Mouse (Mus musculus) liver (tissue): ENCODE measurements around the gene Ipo11.
A peak's percentile ranks its signal among the peaks of the same experiment; 100 is the strongest.

Experiments used
- DNase-seq: peaks from one replicate; pipeline ENCODE4 v3.0.0-alpha.2; 2020; ENCODE audit warnings: mixed read lengths

The Ipo11 gene

DNA sequence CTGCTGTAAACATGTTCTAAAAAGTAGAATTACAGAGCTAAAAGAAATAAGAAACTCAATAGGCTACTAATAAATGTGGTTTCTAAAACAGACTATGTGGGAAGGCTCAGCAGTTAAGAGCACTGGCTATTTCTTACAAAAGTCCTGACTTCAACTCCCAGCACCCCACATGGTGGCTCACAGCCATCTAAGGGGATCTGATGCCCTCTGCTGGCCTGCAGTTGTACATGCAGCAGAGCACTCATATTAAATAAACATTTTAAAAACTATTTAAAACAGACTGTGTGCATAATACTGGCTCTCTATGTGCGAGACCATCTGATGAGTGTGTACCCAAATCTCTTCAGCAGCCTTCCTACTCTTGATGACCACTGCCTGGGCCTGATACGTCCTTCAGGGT, 42.5 kb downstream of the Ipo11 start:
- DNase-seq: peak; percentile 44

GRCm38 (mm10) chr13:106893701-106894100, 43.1 kb downstream of the Ipo11 start:
- DNase-seq: peak; percentile 19

DNA sequence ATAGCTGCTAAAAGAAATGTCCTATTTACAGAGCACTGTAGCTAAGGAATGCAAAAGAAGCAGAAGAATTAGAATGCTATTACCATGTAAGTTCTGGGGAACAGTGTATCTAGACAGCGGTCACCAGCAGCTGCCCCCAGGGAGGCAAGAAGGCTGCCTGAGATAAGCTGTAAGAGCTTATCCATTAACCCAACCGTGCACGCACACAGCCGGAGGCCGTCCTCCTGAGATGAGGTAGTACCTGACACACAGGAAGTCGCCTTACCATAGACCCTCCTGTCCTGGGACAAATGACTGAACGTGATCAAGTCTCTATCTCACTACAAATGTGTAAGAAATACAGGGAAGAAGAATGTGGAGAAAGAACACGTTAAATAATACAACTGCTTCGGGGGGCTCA, 43.6 kb downstream of the Ipo11 start:
- peak; percentile 94 for DNase-seq

DNA sequence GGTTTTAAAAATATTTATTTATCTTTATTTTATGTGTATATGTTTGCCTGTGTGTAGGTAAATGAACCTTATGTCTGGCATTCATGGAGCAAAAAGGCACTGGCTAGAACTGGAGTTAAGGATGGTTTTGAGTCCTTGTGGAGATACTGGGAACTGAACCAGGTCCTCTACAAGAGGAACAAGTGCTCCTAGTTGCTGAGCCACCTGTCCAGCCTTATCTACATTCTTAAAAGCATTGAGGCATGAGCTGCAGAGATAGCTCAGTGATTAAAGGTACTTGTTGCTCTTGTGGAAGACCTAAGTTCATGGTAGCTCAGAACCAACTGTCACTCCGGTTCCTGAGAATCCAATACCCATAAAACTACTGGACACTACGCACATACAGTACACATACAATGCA, 49.4 kb downstream of the Ipo11 start:
- no peak for DNase-seq

- DNase-seq: no peak
Measured at GRCm38 (mm10) chr13:106884249-106884648, 52.5 kb downstream of the Ipo11 start.

DNA sequence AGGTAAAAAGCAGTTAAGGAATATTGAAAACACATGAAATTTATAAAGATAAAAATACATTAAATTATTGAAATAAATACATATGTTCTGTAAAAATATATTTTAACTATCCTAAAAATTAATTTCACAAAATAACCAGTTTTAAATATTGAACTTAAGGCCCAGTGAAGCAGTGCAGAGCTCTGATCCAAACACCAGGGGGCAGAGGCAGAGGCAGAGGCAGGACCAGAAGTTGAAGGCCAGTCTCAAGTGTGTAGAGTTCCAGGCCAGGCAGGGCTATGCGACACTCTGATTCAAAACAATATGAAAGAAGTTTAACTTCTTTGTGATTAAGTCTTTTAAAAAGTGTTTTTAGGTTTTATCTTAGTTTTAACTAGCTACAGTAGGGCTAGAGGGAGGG, 60.5 kb downstream of the Ipo11 start:
- peak; percentile 53 for DNase-seq

- peak; percentile 57 for DNase-seq
Measured at GRCm38 (mm10) chr13:106865547-106865946, 71.2 kb downstream of the Ipo11 start.

DNA sequence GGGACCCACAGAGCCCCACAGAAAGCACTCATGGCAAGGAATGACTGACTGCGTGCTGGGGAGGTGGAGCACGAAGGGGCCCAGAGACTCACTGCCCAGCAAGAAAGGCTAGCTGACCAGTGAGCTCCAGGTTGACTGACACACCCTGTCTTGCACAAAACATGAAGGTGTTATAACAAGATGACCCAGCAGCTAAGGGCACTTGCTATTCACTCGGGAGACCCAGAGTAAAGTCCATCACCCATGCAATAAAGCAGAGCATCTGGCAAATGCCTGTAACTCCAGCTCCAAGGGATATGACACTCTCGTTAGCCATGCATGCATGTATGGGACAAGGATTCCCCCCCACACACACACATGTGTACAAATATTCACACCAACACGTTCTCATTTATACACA, 78.0 kb downstream of the Ipo11 start:
- DNase-seq: no peak

- no peak for DNase-seq
Measured at GRCm38 (mm10) chr13:106856556-106856955, 80.2 kb downstream of the Ipo11 start.

- no peak for DNase-seq
Measured at GRCm38 (mm10) chr13:106847534-106847933, 89.2 kb downstream of the Ipo11 start.

DNA sequence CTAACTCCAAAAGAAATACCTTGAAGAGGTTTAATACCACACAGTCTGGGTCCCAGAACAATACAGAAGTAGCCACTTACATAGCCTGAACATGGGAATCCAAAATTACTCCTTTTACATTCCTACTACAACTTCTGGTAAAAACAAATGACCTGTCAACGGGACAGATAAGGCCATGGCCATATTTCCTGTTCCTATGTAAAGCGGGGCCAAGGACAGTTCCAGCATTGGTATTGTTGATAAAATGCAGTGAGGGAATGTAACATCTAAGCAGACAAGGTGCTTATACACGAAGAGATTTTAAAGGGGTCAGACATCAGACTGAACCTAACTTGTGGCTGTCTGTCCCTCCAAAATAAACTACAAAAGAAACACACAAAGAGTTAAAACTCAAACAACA, 91.8 kb downstream of the Ipo11 start:
- DNase-seq: no peak

DNA sequence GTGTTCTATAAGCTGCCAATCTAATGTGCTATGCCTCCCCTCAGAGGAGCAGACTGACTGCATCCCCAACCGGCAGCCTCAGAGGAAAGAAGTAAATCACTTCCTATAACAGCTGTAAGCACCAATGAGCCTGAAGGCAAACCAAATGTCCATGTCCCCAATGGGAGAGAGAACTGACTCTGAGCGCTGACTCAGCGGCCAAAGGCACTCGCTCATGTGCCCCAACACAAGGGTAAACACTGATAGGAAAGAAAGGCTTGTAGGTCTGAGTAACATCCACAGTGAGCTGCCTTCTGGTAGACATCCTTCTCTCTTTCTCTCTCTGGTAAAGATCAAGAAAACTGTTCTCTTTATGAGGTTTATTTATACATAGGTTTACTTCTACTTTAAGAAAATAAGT, 94.2 kb downstream of the Ipo11 start:
- peak; percentile 28 for DNase-seq

GRCm38 (mm10) chr13:106838778-106839177, 98.0 kb downstream of the Ipo11 start:
- DNase-seq: no peak

DNA sequence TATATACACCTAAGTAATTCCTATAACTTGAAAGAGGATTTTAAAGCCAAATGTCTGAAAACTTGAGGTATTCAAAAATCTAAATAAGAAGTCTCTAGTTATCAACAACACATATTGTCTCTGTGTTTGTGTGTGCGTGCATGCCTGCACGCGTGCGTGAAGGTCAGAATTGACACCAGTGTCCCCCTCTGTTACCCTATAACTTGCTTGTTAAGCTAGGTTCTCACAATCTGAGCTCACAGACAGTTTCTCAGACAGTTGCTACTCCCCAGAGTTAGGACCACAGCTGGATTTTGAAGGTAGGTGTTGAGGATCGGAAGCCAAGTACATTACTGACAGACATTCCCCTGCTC, 100.3 kb downstream of the Ipo11 start:
- no peak for DNase-seq

DNA sequence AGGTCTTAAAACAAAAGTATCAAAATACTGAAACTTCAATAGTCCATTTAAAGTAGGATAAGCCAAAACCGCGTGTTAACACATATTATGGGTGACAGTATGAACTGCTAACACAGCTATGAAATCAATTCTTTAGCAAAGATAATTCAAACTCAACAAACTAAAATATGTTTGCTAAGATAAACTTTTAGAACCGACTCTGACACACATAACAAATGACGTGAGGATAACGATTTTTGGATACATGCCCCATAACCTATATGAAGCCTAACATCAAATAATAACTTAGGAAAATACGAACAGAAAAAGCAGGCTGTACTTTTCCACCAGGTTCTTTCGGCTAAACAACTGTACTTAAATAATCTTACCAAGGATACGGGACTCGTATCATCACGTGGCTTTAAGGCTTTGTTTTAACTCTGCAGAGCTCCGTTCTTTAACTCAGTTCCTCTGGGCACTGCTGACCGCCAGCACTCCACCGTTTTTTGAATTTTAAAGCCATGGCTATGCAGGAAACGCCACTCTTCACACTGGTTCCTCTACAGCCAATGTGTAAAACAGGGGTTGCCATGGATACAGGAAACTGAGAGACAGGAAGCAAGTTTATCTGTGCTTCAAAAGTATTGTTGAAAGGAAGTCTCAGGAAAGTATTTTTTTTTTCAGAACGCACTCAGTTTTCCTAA, 100.8 kb downstream of the Ipo11 start:
- peak; percentile 16 for DNase-seq

DNA sequence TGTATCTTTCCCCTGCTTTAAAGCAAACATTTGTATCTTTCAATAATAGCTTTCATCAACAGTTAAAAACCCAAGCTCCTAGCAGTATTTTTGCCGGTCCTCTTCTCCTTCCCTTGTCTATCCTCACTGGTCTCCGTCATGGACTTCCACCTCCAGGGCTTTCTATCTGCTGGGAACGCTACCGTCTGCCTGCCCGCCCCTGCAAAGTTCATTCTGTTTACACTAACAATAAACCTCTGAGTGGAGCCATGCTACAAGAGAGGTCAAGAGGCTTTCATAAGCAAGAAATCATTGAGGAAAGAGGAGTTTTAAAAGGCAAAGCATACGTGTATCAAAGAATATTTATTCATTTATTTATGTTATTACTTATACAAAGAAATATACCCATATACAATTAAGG, 106.7 kb downstream of the Ipo11 start:
- no peak for DNase-seq

DNA sequence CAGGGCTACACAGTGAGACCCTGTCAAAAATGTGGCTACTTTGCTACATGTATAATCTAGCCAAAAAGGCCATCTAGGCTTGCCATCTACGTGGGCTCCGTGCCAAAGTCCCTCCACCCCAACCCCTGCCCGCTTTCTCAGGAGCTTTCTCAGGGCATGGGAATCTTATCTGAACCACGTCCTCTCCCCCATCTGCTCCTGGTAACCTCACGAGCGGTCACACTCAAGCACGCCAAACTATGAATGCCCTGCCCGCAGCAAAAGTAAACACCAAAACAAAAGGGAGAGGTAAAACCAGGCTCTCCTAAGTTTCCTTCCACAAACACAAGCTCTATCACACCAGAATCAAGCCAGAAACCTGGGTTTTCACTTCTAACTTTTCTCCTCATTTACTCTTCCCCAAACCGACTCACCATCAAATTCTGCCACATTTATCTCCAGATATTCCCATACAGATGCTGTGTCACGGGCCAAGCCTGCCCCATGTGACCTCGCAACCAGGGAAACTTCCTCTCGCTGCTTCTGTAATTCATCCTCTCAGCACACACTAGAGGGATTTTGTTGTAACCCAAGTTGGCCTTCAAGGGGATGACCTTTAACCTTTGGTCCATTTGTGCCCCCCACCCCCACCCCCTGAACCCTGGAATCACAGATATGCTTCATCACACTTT, 107.3 kb downstream of the Ipo11 start:
- DNase-seq: no peak

DNA sequence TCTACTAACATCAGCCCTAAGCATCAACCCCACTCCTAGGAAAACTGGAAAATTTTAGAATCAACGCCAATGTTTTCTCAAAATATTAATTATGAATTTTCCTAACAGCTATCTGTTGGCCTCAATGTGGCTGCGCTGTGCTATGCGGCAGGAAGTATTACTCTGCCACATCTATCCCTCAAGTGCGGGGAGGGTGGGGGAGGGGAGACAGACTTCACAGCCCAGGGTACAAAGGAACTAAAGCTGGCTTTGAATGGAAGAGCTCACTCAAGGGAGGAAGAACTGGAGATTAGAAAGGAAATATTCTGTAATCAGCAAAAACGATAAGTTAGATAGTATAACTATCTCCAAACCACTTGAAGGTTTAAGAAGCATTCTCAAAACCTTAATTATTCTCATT, 111.1 kb downstream of the Ipo11 start:
- peak; percentile 39 for DNase-seq

DNA sequence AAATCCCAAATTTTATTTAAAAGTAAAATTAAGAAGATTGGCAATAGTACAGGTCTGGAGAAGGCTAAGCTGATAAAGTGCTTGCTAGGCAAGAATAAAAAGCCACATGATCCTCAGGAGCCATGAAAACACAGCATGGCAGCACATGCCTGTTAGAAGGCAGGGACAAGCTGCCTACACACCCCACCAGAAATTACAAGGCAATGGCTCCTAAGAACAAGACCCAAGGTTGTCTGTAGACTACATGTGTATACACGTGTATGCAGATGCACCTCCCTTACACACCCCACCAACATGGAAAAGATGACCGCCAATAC, 112.9 kb downstream of the Ipo11 start:
- no peak for DNase-seq

- no peak for DNase-seq
Measured at GRCm38 (mm10) chr13:106823121-106823874, 113.5 kb downstream of the Ipo11 start.

- no peak for DNase-seq
Measured at GRCm38 (mm10) chr13:106820149-106820548, 116.6 kb downstream of the Ipo11 start.

DNA sequence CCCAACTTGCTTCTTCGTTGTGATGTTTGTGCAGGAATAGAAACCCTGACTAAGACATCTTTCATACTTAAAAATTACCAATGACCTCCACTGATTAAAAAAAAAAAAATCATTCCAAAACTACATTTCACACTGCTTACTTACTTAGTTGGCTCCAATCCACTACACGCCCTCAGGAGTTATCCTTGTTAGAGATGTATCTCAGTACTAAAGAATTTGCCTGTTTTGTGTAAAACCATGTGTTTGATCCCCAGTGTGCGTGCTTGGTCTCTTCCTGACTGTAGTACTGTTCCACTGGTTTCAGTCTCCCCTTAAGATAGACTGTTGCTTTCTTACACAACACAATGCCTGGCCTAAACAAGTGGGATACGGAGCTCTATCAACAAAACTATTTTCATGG, 117.0 kb downstream of the Ipo11 start:
- DNase-seq: no peak

DNA sequence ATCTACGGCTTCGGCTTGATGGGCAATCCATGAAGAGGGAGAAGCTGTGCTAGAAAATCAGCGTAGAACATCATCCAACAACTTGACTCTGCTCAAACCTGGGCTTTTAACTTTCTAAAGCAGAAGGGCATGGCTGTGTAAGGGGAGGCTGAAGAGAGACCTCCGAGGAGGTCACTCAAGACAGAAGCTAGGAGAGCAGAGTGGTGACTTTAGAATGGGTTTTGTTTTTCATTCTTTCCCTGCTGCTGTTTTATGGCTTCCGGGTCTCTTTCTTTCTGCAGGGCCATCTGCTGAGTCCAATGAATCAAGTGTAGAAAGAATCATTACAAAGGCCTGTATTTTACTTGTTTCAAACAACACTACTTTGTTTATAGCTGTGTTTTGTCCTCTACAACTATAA, 119.7 kb downstream of the Ipo11 start:
- no peak for DNase-seq

DNA sequence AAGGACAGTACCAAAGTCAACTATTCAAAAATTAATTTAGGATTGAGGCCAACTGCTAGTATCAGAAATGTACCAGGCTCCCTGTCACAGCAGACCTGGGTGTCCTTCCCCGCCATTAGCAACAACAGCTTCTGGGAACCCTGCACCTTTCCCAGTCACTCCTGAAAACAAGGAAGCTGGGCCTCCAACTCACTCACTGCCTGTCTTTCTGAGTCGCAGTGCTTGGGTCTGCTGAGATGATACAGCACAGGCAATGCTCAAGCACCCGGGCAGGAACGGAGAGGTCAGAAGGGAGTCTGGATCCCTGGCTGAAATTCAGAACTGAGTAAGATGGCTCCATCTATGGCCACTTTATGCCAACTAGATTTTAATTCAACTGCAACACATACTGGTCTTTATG, 123.2 kb downstream of the Ipo11 start:
- DNase-seq: no peak
